Mouse (Mus musculus): ENCODE results near the gene Minpp1.

Minpp1 gene

DNA sequence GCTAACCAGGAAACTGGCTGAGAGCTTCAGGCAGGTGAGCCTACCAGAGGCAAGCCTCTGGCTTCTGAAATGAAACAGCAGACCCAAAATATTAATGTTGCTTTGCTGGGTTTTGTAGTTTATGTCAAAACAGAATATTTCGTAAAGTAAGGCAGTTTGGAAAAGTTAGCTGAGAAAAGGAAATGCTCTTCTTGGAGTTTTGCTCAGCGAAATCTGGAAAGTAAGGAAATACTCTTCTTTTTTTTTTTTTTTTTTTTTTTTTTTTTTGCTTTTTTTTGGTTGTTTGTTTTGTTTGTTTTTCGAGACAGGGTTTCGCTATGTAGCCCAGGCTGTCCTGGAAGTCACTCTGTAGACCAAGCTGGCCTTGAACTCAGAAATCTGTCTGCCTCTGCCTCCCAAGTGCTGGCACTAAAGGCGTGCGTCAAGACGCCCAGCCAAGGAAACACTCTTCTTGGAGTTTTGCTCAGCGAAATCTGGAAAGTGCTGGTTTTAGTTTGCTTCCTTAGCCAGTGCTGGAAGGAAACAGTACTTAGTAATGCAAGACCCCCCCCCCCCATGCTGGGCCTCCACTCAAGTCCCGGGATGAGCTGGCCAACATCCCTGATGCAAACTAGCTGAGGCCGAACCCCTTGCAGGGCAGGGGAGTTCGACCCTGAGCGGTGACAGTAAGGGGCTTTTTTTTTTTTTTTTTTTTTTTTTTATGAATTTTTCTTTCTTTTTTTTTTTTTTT is 3.8 kb downstream of the Minpp1 start:
- no peak for DNase-seq

DNA sequence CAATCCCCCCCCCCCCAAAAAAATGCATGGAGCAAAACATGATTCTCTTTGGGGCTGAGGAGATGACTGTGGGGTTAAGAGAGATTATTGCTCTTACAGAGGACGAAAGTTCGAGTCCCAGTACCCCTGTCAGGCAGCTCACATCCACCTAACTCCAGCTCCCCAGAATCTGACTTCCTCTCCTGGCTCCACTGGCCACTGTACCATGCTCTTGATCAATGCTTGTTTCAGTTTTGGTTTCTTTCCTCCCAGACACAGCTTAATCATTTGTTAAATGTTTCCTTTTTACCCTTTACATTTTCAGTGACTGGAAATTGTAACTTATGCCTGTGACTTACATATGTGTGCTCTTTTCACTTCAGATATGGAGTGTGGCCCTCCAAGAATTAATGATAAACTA is 5.4 kb downstream of the Minpp1 start:
- no peak for DNase-seq

- DNase-seq: no peak
These were observed 6.8 kb downstream of the Minpp1 start for GRCm38 (mm10) chr19:32492339-32492738.

GRCm38 (mm10) chr19:32492981-32493380 is 7.4 kb downstream of the Minpp1 start:
- DNase-seq: no peak

DNA sequence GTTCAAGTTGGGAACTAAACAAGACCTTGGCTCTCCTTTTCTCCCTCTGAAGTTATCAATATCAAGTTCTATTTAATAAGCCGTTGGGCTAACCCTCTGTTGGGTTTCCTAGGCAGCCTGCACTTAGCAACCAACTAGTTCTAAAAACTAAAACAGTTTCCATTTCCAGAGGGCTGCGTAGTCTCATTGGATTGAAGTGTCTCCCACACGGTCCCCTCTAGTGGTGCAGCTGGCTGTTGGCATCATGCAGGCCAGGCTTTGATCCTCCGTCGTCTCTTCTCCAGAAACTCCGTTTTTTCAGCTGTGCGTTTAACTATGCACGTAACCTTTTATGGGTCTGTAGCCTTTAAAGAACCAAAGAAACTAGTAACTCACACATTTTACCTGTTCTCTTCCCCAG is 7.9 kb downstream of the Minpp1 start:
- DNase-seq: no peak

- peak; percentile 65 to 69 for DNase-seq
These were observed 9.0 kb downstream of the Minpp1 start for GRCm38 (mm10) chr19:32494611-32495010.

GRCm38 (mm10) chr19:32495034-32495433 is 9.5 kb downstream of the Minpp1 start:
- DNase-seq: no peak

- no peak for DNase-seq
These were observed 11.8 kb downstream of the Minpp1 start for GRCm38 (mm10) chr19:32497411-32497810.

GRCm38 (mm10) chr19:32498002-32498401 is 12.4 kb downstream of the Minpp1 start:
- peak; percentile 81 to 86 for DNase-seq

DNA sequence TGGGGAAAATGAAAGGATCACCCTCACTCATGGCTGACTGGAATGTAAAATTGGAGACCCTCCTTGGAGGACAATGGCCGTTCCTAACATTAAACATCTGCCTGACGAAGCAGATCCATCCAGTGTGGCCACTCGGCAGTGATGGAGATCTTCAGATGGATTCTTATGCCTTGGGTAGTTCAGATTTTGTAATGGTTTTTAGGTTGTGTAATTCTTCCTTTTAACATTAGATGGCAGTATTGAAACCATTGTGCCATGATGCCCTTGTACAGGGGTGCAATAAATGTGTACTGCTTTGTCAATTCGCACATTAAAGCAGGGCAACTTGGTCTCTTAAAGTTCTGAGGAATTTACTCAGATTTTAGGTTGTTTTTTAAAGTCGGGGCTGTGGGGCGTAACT is 15.8 kb downstream of the Minpp1 start:
- no peak for DNase-seq

DNA sequence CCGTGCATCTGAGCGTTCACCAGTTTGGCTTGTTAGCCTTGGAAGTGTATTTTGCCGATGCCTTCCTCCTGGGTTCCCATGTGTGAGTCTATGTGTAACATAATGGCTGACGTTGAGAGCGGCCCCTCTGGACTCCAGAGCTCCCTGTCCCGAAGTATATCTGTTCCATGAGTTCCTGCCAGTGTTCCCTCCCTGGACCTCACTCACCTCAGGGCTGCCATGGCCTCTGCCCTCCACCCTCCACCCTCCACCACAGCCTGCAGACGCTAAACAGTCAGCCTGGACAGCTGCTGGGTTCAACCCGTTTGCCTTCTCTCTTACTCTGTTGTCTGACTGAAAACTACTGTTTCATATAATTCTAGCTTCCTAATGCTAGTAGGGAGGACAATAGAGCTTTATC is 20.5 kb downstream of the Minpp1 start:
- DNase-seq: no peak

DNA sequence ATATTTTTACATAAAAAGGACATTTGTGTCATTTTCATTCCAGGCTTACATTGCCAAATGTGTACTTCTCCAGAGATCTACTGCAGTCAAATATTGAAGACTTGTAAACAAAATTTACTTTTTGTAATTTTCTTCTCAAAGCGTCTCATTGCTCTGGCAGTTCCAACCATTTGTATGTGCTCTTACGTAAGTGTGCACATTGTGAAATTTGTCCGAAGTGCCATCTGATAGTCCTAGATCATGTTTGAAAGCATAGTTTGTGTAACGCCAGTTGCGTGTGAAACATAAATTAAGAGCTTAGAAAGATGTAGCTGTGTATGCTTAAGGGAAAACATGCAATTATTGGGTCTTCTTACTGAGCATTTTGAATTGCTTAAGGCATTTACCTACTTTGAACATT is 20.9 kb downstream of the Minpp1 start:
- DNase-seq: no peak

- no peak for DNase-seq
These were observed 21.5 kb downstream of the Minpp1 start for GRCm38 (mm10) chr19:32507100-32507499.

GRCm38 (mm10) chr19:32507526-32507925 is 22.0 kb downstream of the Minpp1 start:
- DNase-seq: no peak

DNA sequence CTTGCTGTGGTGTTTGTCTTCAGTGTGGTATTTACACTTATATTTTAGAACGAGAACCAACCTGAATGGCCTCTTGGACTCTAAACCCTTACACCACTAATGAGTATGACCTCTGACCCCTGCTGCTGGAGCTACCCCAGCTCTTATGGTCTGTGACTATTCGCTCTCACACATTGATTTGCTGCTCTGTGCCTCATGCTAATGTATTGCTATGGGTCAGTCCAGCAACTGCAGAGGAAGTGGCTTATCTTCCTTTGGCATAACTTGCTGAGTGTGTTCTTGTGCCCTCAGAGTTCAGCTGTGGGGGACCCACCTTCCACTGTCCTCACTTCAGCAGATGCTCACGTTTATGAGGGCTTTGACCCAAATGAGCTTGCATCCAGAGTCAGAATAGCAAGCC is 24.7 kb downstream of the Minpp1 start:
- DNase-seq: peak; percentile 51 to 72

DNA sequence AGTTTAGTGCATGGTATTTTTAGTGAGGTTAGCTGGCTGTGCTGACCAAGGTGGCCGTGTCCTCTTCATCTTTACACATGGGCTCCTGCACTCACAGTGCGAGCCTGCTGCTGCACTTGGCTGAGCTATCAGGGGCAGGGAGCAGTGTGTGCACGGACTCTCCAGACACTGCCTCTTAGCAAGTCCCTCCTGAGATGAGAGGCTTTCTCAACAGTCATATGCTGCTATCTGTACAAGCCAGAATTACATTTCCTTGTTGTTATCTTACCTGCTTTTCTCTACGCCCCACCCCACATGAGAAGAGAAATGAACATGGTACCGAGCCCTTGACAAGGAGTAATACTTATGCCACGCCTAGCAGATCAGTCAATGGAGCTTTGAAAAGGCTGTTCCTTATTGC is 25.4 kb downstream of the Minpp1 start:
- DNase-seq: no peak

- DNase-seq: no peak
These were observed 26.9 kb downstream of the Minpp1 start for GRCm38 (mm10) chr19:32512518-32512917.

GRCm38 (mm10) chr19:32516575-32516974 is 31.0 kb downstream of the Minpp1 start:
- no peak for DNase-seq

GRCm38 (mm10) chr19:32521446-32521845 is 35.9 kb downstream of the Minpp1 start:
- DNase-seq: no peak

DNA sequence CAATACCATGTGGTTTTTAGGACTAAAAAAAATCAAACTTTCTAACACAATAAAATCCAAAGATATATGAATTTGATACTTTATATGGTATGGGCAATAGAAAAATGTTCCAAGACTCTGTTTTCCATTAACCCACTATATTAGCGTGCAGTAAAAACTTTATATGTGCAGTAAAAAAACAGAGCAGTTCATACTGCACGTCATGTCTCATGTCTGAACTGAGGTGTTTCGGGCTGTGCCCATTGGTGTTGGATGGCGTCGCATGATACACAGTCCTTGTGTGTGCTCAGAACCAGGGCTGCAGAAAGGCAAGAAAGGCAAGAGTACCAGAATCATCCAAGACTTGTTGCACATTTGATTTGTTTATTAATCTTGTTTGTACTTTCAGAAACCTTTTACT is 36.7 kb downstream of the Minpp1 start:
- DNase-seq: no peak

DNA sequence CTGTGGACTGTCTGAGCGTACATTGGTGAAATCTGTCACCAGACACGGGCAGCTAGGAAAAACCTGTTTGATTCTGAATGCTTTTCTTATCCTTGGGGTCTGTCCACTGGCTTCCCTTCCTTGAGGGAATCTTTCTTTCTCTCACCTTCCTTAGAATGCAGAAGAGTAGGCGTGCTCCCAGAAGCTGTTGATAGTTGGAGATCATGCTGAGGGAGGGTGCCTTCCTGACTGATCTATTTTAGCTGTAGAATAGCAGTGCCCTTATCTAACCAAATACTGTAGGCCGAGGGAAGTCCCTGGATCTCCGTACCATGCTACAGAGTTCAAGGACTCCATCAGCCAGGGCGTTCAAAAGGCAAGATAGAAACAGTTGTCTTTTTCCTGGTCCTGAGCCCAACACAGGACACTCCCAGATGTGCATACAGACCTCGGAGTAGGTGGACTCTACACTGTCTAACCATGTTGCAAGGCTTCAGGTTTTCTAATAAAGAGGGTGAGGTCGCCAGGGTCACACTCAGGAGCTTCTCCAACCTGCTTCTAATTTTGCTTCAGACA is 37.3 kb downstream of the Minpp1 start:
- DNase-seq: no peak

GRCm38 (mm10) chr19:32523769-32524515 is 38.4 kb downstream of the Minpp1 start:
- no peak for DNase-seq

DNA sequence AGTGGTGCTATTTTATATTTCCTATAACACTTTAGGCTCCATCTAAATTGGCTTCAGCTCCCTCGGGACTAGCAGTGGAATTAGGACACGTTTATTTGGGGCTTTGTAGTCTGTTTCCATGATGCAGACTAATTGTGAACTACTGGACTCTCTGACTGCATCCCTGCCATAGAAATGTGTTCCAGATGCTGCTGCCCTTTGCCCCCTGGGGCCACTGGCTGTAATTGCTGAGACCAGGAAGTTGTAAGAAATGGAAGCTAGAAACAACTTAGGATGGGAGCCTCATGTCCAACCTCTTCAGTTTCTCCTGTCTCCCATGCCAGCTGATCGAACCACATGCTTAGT is 38.9 kb downstream of the Minpp1 start:
- peak; percentile 29 to 63 for DNase-seq

- no peak for DNase-seq
These were observed 41.6 kb downstream of the Minpp1 start for GRCm38 (mm10) chr19:32527139-32527538.

Data from kidney, adult 8-10 months (tissue).